Mouse (Mus musculus) adrenal gland, adult 18-20 months (tissue): ENCODE data around the gene Otos. TPM values are rescaled to one million over a fixed set of nuclear protein-coding genes. Genes with fewer than 3 reads are reported as not detected.

Source experiments
- DNase-seq, 2 experiments: peaks; one replicate each; pipeline ENCODE4 v3.0.0; 2021 to 2022; ENCODE audit warnings: low spot score in 2 of 2
- total RNA-seq, 2 experiments: library from RNA; stranded (reverse); gene quantifications; 1 replicate in 1 of 2; 2 replicates in 1 of 2; pipeline ENCODE4 v1.2.3; 2021

The Otos gene
- total RNA-seq, 2 experiments from 2014 or later, result not detected

- no peak for DNase-seq
Measured at GRCm38 (mm10) chr1:92616046-92616445, 32.6 kb downstream of the Otos start.

GRCm38 (mm10) chr1:92614516-92614915 lies 34.1 kb downstream of the Otos start:
- DNase-seq, result no peak

- DNase-seq, result no peak
Measured at GRCm38 (mm10) chr1:92613175-92613574, 35.5 kb downstream of the Otos start.

GRCm38 (mm10) chr1:92611008-92611407 lies 37.6 kb downstream of the Otos start:
- peak; percentile 54 to 61 for DNase-seq

GRCm38 (mm10) chr1:92607711-92608110 lies 40.9 kb downstream of the Otos start:
- DNase-seq, result no peak

GRCm38 (mm10) chr1:92605482-92605881 lies 43.2 kb downstream of the Otos start, which contains the start of gene Olfr1410:
Gene Olfr1410 (plus strand): TSS chr1:92605782.
- DNase-seq, result no peak

GRCm38 (mm10) chr1:92596019-92596418 lies 52.6 kb downstream of the Otos start:
- no peak for DNase-seq

Other genes with a start within 250 kb of the Otos start
- gene Ndufa10, start 175.0 kb downstream of the Otos start, total RNA-seq, result 100 to 1,000 TPM; 352 to 602 TPM
- gene Olfr1416, start 163.7 kb downstream of the Otos start, total RNA-seq, result not detected
- gene Olfr1415, start 152.7 kb downstream of the Otos start, total RNA-seq, result not detected
- not detected for gene Olfr1414, start 130.2 kb downstream of the Otos start, total RNA-seq
- gene Olfr1413, start 77.5 kb downstream of the Otos start, total RNA-seq, result not detected
- not detected for gene Olfr1412, start 63.1 kb downstream of the Otos start, total RNA-seq
- gene Olfr1411, start 54.4 kb downstream of the Otos start, total RNA-seq, result not detected
- gene Olfr1410, start 43.1 kb downstream of the Otos start, total RNA-seq, result not detected
- gene Olfr12, start 31.1 kb downstream of the Otos start, total RNA-seq, result not detected
- gene Cops9, start 6.9 kb downstream of the Otos start, total RNA-seq, result 100 to 1,000 TPM; 348 to 366 TPM
- 10 to 100 TPM; 43.3 to 65.4 TPM for gene Gpc1, start 182.8 kb upstream of the Otos start, total RNA-seq